Mouse (Mus musculus) heart, embryonic 10.5 days (tissue): ENCODE data around the gene Prkn. TPM values are rescaled to one million over a fixed set of nuclear protein-coding genes. Genes with fewer than 3 reads are reported as not detected.

Source experiments
- DNase-seq: peaks from one replicate; pipeline ENCODE4 v3.0.0-alpha.2; 2017; ENCODE audit warnings: low spot score
- H3K27ac ChIP-seq: fragments of 300-500 bp; sonication (generic); 2 replicates; pipeline ENCODE4 v1.5.1; 2016; ENCODE audit warnings: mild to moderate bottlenecking
- H3K27me3 ChIP-seq: fragments of 300-500 bp; sonication (generic); 2 replicates; pipeline ENCODE4 v1.6.1; 2016; ENCODE audit warnings: mild to moderate bottlenecking; ENCODE audit not compliant: poor library complexity, insufficient read depth, severe bottlenecking
- H3K36me3 ChIP-seq: fragments of 300-500 bp; sonication (generic); 2 replicates; pipeline ENCODE4 v1.6.1; 2016; ENCODE audit warnings: mild to moderate bottlenecking, moderate library complexity
- H3K4me1 ChIP-seq: fragments of 300-500 bp; sonication (generic); 2 replicates; pipeline ENCODE4 v1.6.1; 2016; ENCODE audit warnings: mild to moderate bottlenecking
- H3K4me3 ChIP-seq: fragments of 300-500 bp; sonication (generic); 2 replicates; pipeline ENCODE4 v1.5.1; 2016; ENCODE audit warnings: mild to moderate bottlenecking, moderate library complexity
- H3K9me3 ChIP-seq: fragments of 300-500 bp; sonication (generic); 2 replicates; pipeline ENCODE4 v1.6.1; 2016; ENCODE audit warnings: mild to moderate bottlenecking, moderate library complexity
- WGBS: fragments of 180-500 bp; shearing (Covaris S2); methylation state at CpG from one replicate; pipeline ENCODE4 v1.1.7; 2016; 5-methylcytosine and 5-hydroxymethylcytosine counted together
- polyA plus RNA-seq: library from polyadenylated mRNA; unstranded; fragments of >200 nt; fragmentation: Nextera tagmentation; extraction: Ambion mirVana; gene quantifications from 2 replicates; pipeline ENCODE4 v1.2.1, GENCODE M21; 2016

Gene Prkn
- polyA plus RNA-seq, 1 experiment from 2014 or later: 1.0 TPM

- no peaks in the 10 kb centered on the region for H3K27me3 ChIP-seq
- H3K9me3 ChIP-seq: no peaks in the 10 kb centered on the region
- no peak for DNase-seq
- no peak overlapping the region for H3K27ac ChIP-seq
- WGBS: 82% methylated on average over 6 of the region's 6 CpGs
- H3K36me3 ChIP-seq: no peaks in the 10 kb centered on the region
- H3K4me1 ChIP-seq: no peaks in the 10 kb centered on the region
- no peak overlapping the region for H3K4me3 ChIP-seq
Observed at GRCm38 (mm10) chr17:11861178-11861577, 1021.0 kb downstream of the Prkn start.

- no peaks in the 10 kb centered on the region for H3K27me3 ChIP-seq
- H3K4me3 ChIP-seq: no peak overlapping the region
- H3K27ac ChIP-seq: no peak overlapping the region
- DNase-seq: no peak
- no peaks in the 10 kb centered on the region for H3K36me3 ChIP-seq
- 88% methylated on average over 2 of the region's 2 CpGs for WGBS
- no peaks in the 10 kb centered on the region for H3K9me3 ChIP-seq
- H3K4me1 ChIP-seq: peaks cover 2% of the 10 kb centered on the region; the same call in 1 of the 2 replicates
Observed at GRCm38 (mm10) chr17:11862360-11862759, 1022.2 kb downstream of the Prkn start.

DNA sequence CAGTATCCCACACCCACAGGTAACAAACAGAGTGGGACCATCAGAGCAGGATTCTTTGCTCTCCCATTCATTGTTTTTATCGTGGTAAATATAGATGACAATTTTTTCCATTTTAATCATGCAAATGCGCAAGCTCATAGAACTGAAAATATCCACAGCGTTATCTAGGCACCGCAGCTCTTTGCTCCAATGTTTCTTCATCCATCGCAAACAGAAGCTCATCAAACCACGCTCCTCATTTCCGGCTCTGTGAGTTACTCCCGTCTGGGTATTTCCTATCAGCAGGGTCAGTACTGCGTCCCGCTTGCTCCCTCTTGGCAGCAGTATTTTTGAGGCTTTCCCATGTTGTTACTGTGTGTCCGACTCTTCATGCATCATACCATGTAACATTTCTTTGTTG lies 1022.8 kb downstream of the Prkn start:
- no peak overlapping the region for H3K27ac ChIP-seq
- DNase-seq: no peak
- no peaks in the 10 kb centered on the region for H3K36me3 ChIP-seq
- 86% methylated on average over 11 of the region's 11 CpGs for WGBS
- H3K4me1 ChIP-seq: peaks cover 8% of the 10 kb centered on the region
- no peaks in the 10 kb centered on the region for H3K9me3 ChIP-seq
- H3K27me3 ChIP-seq: no peaks in the 10 kb centered on the region
- no peak overlapping the region for H3K4me3 ChIP-seq

GRCm38 (mm10) chr17:11866231-11866630 lies 1026.0 kb downstream of the Prkn start:
- H3K27ac ChIP-seq: no peak overlapping the region
- H3K4me1 ChIP-seq: peaks cover 9% of the 10 kb centered on the region
- peak; percentile 71 for DNase-seq
- H3K9me3 ChIP-seq: no peaks in the 10 kb centered on the region
- H3K27me3 ChIP-seq: no peaks in the 10 kb centered on the region
- no peak overlapping the region for H3K4me3 ChIP-seq
- H3K36me3 ChIP-seq: no peaks in the 10 kb centered on the region
- 81% methylated on average over 3 of the region's 3 CpGs for WGBS

DNA sequence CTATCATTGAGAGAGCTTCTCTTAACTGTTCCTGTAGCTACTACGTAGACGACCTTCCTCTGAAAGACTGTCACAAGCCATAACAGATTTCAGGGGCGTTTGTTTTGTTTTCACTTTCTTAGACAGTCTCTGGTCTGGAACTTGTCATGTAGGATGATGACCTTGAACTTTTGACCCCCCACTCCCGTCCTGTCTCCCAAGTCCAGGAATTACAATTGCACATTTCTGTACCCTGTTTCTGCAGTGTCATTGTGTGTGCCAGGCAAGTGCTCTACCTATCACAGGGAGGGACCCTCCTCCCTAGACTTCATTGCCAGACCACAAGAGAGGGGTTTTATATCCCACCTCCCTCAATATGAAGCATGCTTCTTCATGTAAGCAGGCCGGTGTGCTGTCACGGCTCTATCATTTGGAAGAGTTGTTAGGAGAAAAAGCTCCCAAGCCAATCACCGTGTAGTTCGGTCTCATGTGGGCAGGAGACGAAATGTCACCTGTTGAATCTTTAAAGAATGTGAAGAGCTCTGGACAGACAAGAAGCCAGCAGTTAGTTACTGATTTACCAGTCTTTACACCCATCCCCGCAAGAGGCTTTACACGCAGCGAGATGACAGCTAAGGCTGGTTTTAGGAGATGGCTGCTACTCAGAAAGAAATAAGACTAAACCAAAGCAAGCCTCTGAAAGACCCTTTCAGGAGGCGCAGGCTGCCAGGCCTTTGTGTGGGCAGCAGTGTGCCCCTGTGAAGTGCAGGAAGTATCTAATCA lies 1027.3 kb downstream of the Prkn start:
- Histone ChIP-seq H3K9me3 (no peaks in the 10 kb centered on the region), H3K27ac (no peak overlapping the region), H3K4me1 (peaks cover 9% of the 10 kb centered on the region), H3K36me3 (no peaks in the 10 kb centered on the region), H3K4me3 (no peak overlapping the region), H3K27me3 (no peaks in the 10 kb centered on the region)
- WGBS: 57% methylated on average over 13 of the region's 13 CpGs
- peak; percentile 47 for DNase-seq

GRCm38 (mm10) chr17:11870546-11870945 lies 1030.4 kb downstream of the Prkn start:
- Histone ChIP-seq H3K4me1 (peaks cover 9% of the 10 kb centered on the region), H3K9me3 (no peaks in the 10 kb centered on the region), H3K4me3 (no peak overlapping the region), H3K27me3 (no peaks in the 10 kb centered on the region), H3K27ac (no peak overlapping the region), H3K36me3 (no peaks in the 10 kb centered on the region)
- DNase-seq: peak; percentile 51
- WGBS: 87% methylated on average over 10 of the region's 10 CpGs

DNA sequence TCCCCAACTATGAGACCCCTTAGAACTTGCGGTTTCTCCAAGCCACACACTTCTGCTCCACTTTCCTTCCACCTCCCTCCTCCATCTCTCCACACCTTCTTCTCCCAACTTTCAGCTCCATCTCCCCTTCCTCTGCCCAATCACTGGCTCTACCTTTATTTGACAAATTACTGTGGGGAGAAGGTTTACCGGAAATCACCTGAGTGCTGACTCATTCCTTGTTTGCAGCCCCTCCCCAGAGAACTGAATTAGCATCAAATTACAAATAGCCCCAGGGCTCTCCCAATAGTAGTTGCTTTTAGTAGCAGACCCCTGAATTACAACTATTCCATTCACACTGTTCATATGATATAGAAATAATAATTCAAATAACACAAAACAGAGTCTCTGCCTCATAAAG lies 1036.1 kb downstream of the Prkn start:
- DNase-seq: peak; percentile 16
- Histone ChIP-seq H3K4me1 (no peaks in the 10 kb centered on the region), H3K9me3 (no peaks in the 10 kb centered on the region), H3K27me3 (no peaks in the 10 kb centered on the region), H3K4me3 (no peak overlapping the region), H3K27ac (no peak overlapping the region), H3K36me3 (no peaks in the 10 kb centered on the region)
- WGBS: 85% methylated on average over 2 of the region's 2 CpGs

GRCm38 (mm10) chr17:11881110-11881820 lies 1041.1 kb downstream of the Prkn start:
- no peaks in the 10 kb centered on the region for H3K27me3 ChIP-seq
- H3K4me3 ChIP-seq: no peak overlapping the region
- 78% methylated on average over 5 of the region's 5 CpGs for WGBS
- H3K9me3 ChIP-seq: no peaks in the 10 kb centered on the region
- no peaks in the 10 kb centered on the region for H3K36me3 ChIP-seq
- 0 out of 2 replicates have a peak, but pooled peaks cover 2% of the 10 kb centered on the region for H3K4me1 ChIP-seq
- DNase-seq: no peak
- H3K27ac ChIP-seq: no peak overlapping the region

- 87% methylated on average over 6 of the region's 6 CpGs for WGBS
- no peak overlapping the region for H3K27ac ChIP-seq
- peak; percentile 54 for DNase-seq
Observed at GRCm38 (mm10) chr17:11885601-11886000, 1045.4 kb downstream of the Prkn start.

DNA sequence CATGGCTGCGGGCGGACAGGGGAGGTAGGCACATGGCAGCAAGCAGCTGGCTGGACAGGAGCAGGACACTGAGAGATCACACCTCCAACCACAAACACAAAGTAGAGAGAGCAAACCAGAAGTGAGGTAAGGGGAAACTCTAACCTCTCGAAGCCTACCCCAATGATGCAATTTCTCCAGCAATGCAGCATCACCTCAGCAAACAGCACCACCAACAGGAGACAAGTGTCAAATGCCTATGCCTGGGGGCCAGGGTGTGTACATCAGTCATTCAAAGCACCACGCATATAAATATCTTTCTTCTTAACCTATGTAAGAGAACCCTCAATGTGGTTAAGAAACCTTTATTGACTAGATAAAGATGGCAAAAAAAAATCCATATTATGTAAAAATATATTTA lies 1046.8 kb downstream of the Prkn start:
- Histone ChIP-seq H3K4me3 (no peak overlapping the region), H3K36me3 (no peaks in the 10 kb centered on the region), H3K9me3 (no peaks in the 10 kb centered on the region), H3K27ac (no peak overlapping the region), H3K27me3 (no peaks in the 10 kb centered on the region), H3K4me1 (0 out of 2 replicates have a peak, but pooled peaks cover 2% of the 10 kb centered on the region)
- DNase-seq: no peak
- 74% methylated on average over 4 of the region's 4 CpGs for WGBS

More at GRCm38 (mm10) chr17:11885601-11886000, 1045.4 kb downstream of the Prkn start:
- H3K9me3 ChIP-seq: no peaks in the 10 kb centered on the region
- H3K4me3 ChIP-seq: no peak overlapping the region
- H3K36me3 ChIP-seq: no peaks in the 10 kb centered on the region
- H3K27me3 ChIP-seq: no peaks in the 10 kb centered on the region
- H3K4me1 ChIP-seq: 0 out of 2 replicates have a peak, but pooled peaks cover 2% of the 10 kb centered on the region

- Histone ChIP-seq H3K4me1 (no peaks in the 10 kb centered on the region), H3K27ac (no peak overlapping the region), H3K9me3 (no peaks in the 10 kb centered on the region), H3K27me3 (no peaks in the 10 kb centered on the region), H3K36me3 (no peaks in the 10 kb centered on the region), H3K4me3 (no peak overlapping the region)
- peak; percentile 62 for DNase-seq
- 61% methylated on average over 12 of the region's 12 CpGs for WGBS
Observed at GRCm38 (mm10) chr17:11887591-11888205, 1047.5 kb downstream of the Prkn start.

GRCm38 (mm10) chr17:11888806-11889205 lies 1048.6 kb downstream of the Prkn start:
- Histone ChIP-seq H3K27me3 (no peaks in the 10 kb centered on the region), H3K27ac (no peak overlapping the region), H3K4me1 (no peaks in the 10 kb centered on the region), H3K4me3 (no peak overlapping the region), H3K9me3 (no peaks in the 10 kb centered on the region), H3K36me3 (no peaks in the 10 kb centered on the region)
- no peak for DNase-seq
- WGBS: 80% methylated on average over 5 of the region's 5 CpGs

DNA sequence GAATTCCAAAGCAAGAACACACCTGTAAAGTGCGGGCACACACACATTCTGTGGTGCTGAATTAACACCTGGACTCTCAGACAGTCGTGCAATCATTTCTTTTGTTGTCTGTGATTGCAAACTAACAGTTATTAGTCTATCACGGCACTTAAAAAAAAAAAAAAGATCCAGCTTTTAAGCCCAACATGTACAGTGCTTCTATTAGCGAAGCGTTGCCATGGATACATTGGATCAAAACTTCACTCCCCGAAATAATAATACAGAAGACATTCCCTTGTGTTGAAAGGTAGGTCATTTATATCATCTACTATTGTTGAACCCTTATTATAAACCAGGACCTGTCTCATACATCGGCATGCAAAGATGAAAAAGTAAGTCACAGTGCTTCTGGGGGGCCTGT lies 1060.1 kb downstream of the Prkn start:
- 83% methylated on average over 7 of the region's 7 CpGs for WGBS
- DNase-seq: no peak
- no peaks in the 10 kb centered on the region for H3K36me3 ChIP-seq
- peaks cover 4% of the 10 kb centered on the region; the same call in 1 of the 2 replicates for H3K27me3 ChIP-seq
- no peak overlapping the region for H3K27ac ChIP-seq
- no peak overlapping the region for H3K4me3 ChIP-seq
- H3K9me3 ChIP-seq: no peaks in the 10 kb centered on the region
- H3K4me1 ChIP-seq: no peaks in the 10 kb centered on the region
